8 mouse cellular contexts compared by ENCODE assay signal in the genomic region with DNA sequence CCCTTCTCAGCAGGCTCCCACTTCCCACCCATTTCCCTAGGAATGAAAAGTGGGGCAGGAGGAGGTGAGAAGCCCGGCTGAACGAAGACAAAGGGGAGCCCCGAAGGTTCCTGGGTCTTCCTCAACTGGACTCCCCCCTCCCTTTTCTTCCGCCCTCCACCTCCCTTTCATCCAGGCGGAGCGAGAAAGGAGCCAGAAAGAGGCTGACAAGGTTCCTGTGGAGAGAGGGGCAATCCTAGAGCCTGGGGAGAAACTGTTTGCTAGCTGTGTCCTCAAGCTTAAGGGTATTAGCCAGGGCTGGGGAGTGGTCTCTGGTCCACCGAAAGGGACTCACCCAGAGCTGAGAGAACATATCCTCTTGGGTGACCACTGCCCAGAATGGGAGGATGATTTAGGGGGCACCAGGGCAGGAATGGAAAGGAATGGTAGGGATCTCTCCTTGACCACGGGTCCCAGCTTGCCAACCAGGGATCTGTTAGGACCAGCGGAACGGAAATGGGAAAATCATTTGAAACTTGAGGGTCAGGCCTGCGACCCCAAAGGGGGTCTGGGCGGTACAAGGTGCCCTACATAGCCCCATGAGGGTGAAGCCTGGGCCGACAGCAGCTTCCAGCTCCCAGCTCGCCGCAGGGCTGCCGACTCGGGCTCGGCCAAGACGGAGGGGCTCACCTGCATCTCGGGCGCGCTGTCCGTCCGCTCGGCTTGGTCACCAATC.
DNase-seq lines count a peak whose midpoint lies in the region; ATAC-seq and TF ChIP-seq lines count a peak whose summit lies in the region.

No protein-coding gene starts in this region.

- WGBS in cerebellum, adult 2 months: under 1% methylated on average over 25 of the region's 25 CpGs
- under 1% methylated on average over 25 of the region's 25 CpGs for WGBS in forebrain, postnatal 0 days
- 2% methylated on average over 25 of the region's 25 CpGs for WGBS in liver, embryonic 14.5 days (ENCODE audit: insufficient replicate concordance)

- peak overlapping the region; percentile 53 for H3K4me3 ChIP-seq in cerebellum, adult 2 months (replicated peaks; ENCODE audit: insufficient read depth, low read depth, low read length)
- peak overlapping the region; percentile 64 for H3K4me3 ChIP-seq in ES-Bruce4 (ENCODE audit: low read depth, low read length)
- peak overlapping the region; percentile 73 for H3K4me3 ChIP-seq in forebrain, postnatal 0 days (ENCODE audit: low read depth, low read length)
- H3K4me3 ChIP-seq in liver, embryonic 14.5 days (ENCODE audit: insufficient read depth in 1 of 2, low read depth in 2 of 2, low read length in 2 of 2): peak overlapping the region in 1 of 2 experiments; percentile 42; a peak in 2 of 4 replicates

- H3K4me1 ChIP-seq in cerebellum, adult 2 months (ENCODE audit: control insufficient read depth, insufficient read depth, low read length): peaks cover 11% of the 10 kb centered on the region
- H3K4me1 ChIP-seq in ES-Bruce4 (ENCODE audit: control insufficient read depth, insufficient read depth, low read length): no peaks in the 10 kb centered on the region
- peaks cover 10% of the 10 kb centered on the region; the same call in 1 of the 2 replicates for H3K4me1 ChIP-seq in forebrain, postnatal 0 days (ENCODE audit: insufficient read depth)
- H3K4me1 ChIP-seq in liver, embryonic 14.5 days (replicated peaks; ENCODE audit: control insufficient read depth in 2 of 2, insufficient read depth in 2 of 2, low read length in 1 of 2): 0 out of 4 replicates have a peak, but pooled peaks cover 0 to 2% of the 10 kb centered on the region in 2 experiments

- no peak for ATAC-seq in forebrain, postnatal 0 days
- ATAC-seq in liver, embryonic 14.5 days (ENCODE audit: insufficient read depth): no peak

- no peaks in the 10 kb centered on the region for H3K36me3 ChIP-seq in ES-Bruce4 (ENCODE audit: control insufficient read depth, insufficient read depth, low read length, poor library complexity, severe bottlenecking)
- H3K36me3 ChIP-seq in forebrain, postnatal 0 days (ENCODE audit: insufficient read depth): no peaks in the 10 kb centered on the region
- no peaks in the 10 kb centered on the region for H3K36me3 ChIP-seq in liver, embryonic 14.5 days (replicated peaks; ENCODE audit: control insufficient read depth, insufficient read depth, low read depth)

- peak overlapping the region; percentile 88 for H3K4me2 ChIP-seq in forebrain, postnatal 0 days (ENCODE audit: low read depth)
- peak overlapping the region; percentile 53 for H3K4me2 ChIP-seq in liver, embryonic 14.5 days (ENCODE audit: low read depth)

- H3K27me3 ChIP-seq in cerebellum, adult 2 months (ENCODE audit: control insufficient read depth, insufficient read depth, low read length): no peaks in the 10 kb centered on the region
- peaks cover 5% of the 10 kb centered on the region for H3K27me3 ChIP-seq in ES-Bruce4 (ENCODE audit: control insufficient read depth, insufficient read depth, low read length, poor library complexity, severe bottlenecking)
- H3K27me3 ChIP-seq in forebrain, postnatal 0 days (ENCODE audit: insufficient read depth, low read length): peaks cover 6% of the 10 kb centered on the region; the same call in 1 of the 2 replicates
- H3K27me3 ChIP-seq in liver, embryonic 14.5 days (ENCODE audit: control insufficient read depth, insufficient read depth, low read length): peaks cover 43% of the 10 kb centered on the region

- H3K9me3 ChIP-seq in ES-Bruce4 (replicated peaks; ENCODE audit: control insufficient read depth, insufficient read depth, low read length, poor library complexity, severe bottlenecking): no peaks in the 10 kb centered on the region
- no peaks in the 10 kb centered on the region for H3K9me3 ChIP-seq in forebrain, postnatal 0 days (ENCODE audit: low read length)
- no peaks in the 10 kb centered on the region for H3K9me3 ChIP-seq in liver, embryonic 14.5 days (ENCODE audit: control insufficient read depth, low read length)

- TF ChIP-seq POLR2A in cerebellum, adult 2 months (IDR thresholded peaks at IDR 0.05; ENCODE audit: borderline replicate concordance, insufficient read depth, low read length): no peak
- TF ChIP-seq POLR2A in ES-Bruce4 (IDR thresholded peaks at IDR 0.05; ENCODE audit: insufficient read depth, low read length): no peak

- H3K27ac ChIP-seq in cerebellum, adult 2 months (ENCODE audit: insufficient read depth, low read length): peak overlapping the region; percentile 18; the same call in 1 of the 2 replicates
- H3K27ac ChIP-seq in ES-Bruce4 (ENCODE audit: insufficient read depth, low read length): no peak overlapping the region
- H3K27ac ChIP-seq in forebrain, postnatal 0 days (ENCODE audit: low read depth, low read length): peak overlapping the region; percentile 88
- H3K27ac ChIP-seq in liver, embryonic 14.5 days: no peak overlapping the region

- TF ChIP-seq EP300 in ES-Bruce4 (IDR thresholded peaks at IDR 0.05; ENCODE audit: insufficient read depth, low read depth, low read length): no peak
- no peak for TF ChIP-seq EP300 in liver, embryonic 14.5 days (IDR thresholded peaks at IDR 0.05; ENCODE audit: low read depth)

- no peak for TF ChIP-seq CTCF in cerebellum, adult 2 months (IDR thresholded peaks at IDR 0.05; ENCODE audit: borderline replicate concordance, insufficient read depth, low read depth, low read length)
- no peak for TF ChIP-seq CTCF in ES-Bruce4 (IDR thresholded peaks at IDR 0.05; ENCODE audit: low read depth, low read length)
- TF ChIP-seq CTCF in forebrain, postnatal 0 days (IDR thresholded peaks at IDR 0.05; ENCODE audit: low read depth): no peak
- TF ChIP-seq CTCF in liver, embryonic 14.5 days (IDR thresholded peaks at IDR 0.05; ENCODE audit: low read depth): no peak

- H3K9ac ChIP-seq in ES-Bruce4 (ENCODE audit: low read depth, poor library complexity, severe bottlenecking): peak overlapping the region; percentile 77
- H3K9ac ChIP-seq in forebrain, postnatal 0 days: peak overlapping the region; percentile 90
- H3K9ac ChIP-seq in liver, embryonic 14.5 days (replicated peaks): no peak overlapping the region

- DNase-seq in cerebellum, adult 2 months: peak in 1 of 2 experiments; percentile 31
- no peak for DNase-seq in cerebellum, adult 11-12 months
- peak; percentile 50 for DNase-seq in forebrain, postnatal 0 days
- DNase-seq in liver, embryonic 14.5 days (ENCODE audit: low read depth in 3 of 3, low spot score in 3 of 3): no peak
- DNase-seq in thymus, postnatal 36 days: no peak
- DNase-seq in spleen, postnatal 14 days (ENCODE audit: low spot score in 2 of 2): no peak
- DNase-seq in urinary bladder, postnatal 25 days (ENCODE audit: low spot score): no peak

Comparison
In these comparisons a context has a peak if more than half of its experiments do, and no peak if none do; other contexts are left out.
1. H3K27ac ChIP-seq: peak in cerebellum, adult 2 months (single experiment) and forebrain, postnatal 0 days (single experiment); none in ES-Bruce4 (single experiment) and liver, embryonic 14.5 days (single experiment).